Mouse (Mus musculus) brain, embryonic 18.5 days (tissue): ENCODE data around the gene Olfr768.
"Not testable (repeated sequence)": the region's sequence is repeated elsewhere in the genome, so short reads cannot be mapped to it uniquely, and the experiment has no call there.

Experiments used
- DNase-seq: peaks from one replicate; pipeline ENCODE4 v3.0.0-alpha.2; 2012; ENCODE audit warnings: low read depth, low spot score

Olfr768 gene

DNA sequence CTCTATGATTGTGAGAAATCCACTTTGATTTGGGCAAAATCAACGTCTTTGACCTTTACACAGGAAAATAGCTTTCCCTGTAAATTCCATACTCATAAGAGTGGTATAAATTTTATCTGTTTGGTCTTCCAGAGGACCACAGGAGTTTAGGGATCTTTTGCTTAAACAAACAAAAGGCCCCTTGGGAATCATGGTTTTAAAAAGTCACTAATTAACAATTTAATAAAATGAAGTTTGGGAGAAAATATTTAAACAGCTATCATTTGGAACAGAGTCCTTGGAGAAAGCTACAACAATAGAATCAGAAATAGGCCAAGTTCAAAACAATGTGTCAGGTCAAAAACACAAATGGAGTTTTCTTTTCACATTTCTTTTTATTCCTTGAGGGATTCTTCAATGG is at the start of gene Olfr768:
TSS of gene Olfr768 (minus strand) at position 101 of the 400 bp plus-strand sequence.
- DNase-seq, result no peak

- no peak for DNase-seq
Measured at GRCm38 (mm10) chr10:129138898-129139297, 39.7 kb upstream of the Olfr768 start, which contains the start of gene Olfr770. Gene Olfr770 (minus strand): TSS chr10:129138998.

- no peak for DNase-seq
Measured at GRCm38 (mm10) chr10:129117761-129118160, 18.6 kb upstream of the Olfr768 start, which contains the start of gene Olfr769. Gene Olfr769 (minus strand): TSS chr10:129117861.

- no peak for DNase-seq
Measured at GRCm38 (mm10) chr10:129115146-129115545, 16.0 kb upstream of the Olfr768 start.

DNA sequence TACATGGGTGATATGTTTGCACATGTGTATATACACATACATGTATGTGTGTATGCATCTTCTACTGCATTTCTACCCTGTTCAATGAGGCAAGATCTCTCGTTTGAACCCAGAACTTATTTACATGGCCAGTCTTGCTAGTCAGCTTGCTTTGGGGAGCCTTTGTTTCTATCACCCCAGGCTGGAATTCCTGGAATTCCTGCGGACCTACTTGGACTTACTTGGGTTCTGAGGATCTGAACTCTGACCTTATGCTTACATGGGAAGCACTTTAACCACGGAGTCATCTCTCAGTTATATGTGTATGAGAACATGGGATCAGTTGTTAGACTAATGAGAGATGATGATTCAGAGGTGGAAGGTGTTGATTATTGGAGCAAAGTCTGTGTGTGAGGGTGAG is 2.1 kb upstream of the Olfr768 start:
- no peak for DNase-seq

DNA sequence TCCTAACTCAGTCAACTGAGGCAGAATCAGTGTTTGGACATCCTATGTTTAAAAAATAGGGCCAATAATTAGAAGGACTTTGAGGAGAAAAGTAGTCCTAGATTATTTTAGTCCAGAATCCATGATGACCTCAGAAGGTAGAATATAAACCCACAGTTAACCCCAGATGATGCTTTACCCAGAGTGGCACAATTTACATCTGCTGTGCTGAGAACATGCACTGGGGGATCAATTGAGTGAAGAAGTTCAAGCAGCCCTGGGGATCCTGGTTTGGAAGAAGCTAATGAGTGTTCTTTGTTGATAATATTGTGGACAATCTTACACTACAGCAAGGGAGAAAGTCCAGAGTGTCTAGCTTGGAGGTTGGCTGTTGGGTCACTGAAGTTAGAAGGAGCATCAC is 16.4 kb downstream of the Olfr768 start, which contains the start of gene Olfr767:
TSS of gene Olfr767 (minus strand) at position 101 of the 400 bp plus-strand sequence.
- DNase-seq, result not testable (repeated sequence)

GRCm38 (mm10) chr10:129068877-129069276 is 30.3 kb downstream of the Olfr768 start, which contains the start of gene Olfr766-ps1:
Gene Olfr766-ps1 (minus strand): TSS chr10:129068977.
- DNase-seq, result no peak

DNA sequence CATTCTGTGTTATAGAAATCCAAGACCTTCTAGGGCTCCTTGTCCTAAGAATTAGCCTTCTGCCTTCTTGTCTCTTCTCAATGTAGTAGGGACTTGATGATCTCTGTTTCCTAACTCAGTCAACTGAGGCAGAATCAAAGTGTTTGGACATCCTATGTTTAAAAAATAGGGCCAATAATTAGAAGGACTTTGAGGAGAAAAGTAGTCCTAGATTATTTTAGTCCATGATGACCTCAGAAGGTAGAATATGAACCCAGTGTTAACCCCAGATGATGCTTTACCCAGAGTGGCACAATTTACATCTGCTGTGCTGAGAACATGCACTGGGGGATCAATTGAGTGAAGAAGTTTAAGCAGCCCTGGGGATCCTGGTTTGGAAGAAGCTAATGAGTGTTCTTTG is 49.3 kb downstream of the Olfr768 start, which contains the start of gene Olfr765:
TSS of gene Olfr765 (minus strand) at position 101 of the 400 bp plus-strand sequence.
- not testable (repeated sequence) for DNase-seq
